8 mouse cellular contexts compared by ENCODE assay signal in genomic region chr15:25622867-25623471, GRCm38 (mm10). TPM values are rescaled to one million over a fixed set of nuclear protein-coding genes. Genes with fewer than 3 reads are reported as not detected.
DNase-seq lines count a peak whose midpoint lies in the region; ATAC-seq and TF ChIP-seq lines count a peak whose summit lies in the region.

No protein-coding gene starts in this region.

- WGBS in embryonic facial prominence, embryonic 11.5 days = under 1% methylated on average over 58 of the region's 61 CpGs
- under 1% methylated on average over 61 of the region's 61 CpGs for WGBS in heart, embryonic 12.5 days
- under 1% methylated on average over 60 of the region's 61 CpGs for WGBS in kidney, embryonic 15.5 days
- whole genome bisulfite sequencing in spleen, adult 2 months = under 1% methylated on average over 61 of the region's 61 CpGs

- TF ChIP-seq POLR2A in spleen, adult 2 months (IDR thresholded peaks at IDR 0.05; ENCODE audit: low read depth, low read length) = no peak

- ATAC-seq in embryonic facial prominence, embryonic 11.5 days (replicated peaks; ENCODE audit: insufficient number of reproducible peaks, low FRiP score, low TSS enrichment, low read depth) = peak; percentile 6; the same call in 1 of the 2 replicates
- ATAC-seq in heart, embryonic 12.5 days (ENCODE audit: insufficient number of reproducible peaks, low FRiP score) = peak; percentile 19
- ATAC-seq in kidney, embryonic 15.5 days (replicated peaks; ENCODE audit: low FRiP score) = peak; percentile 31

- H3K9ac ChIP-seq in embryonic facial prominence, embryonic 11.5 days (replicated peaks; ENCODE audit: low read length) = peak overlapping the region; percentile 90
- peak overlapping the region; percentile 83 for H3K9ac ChIP-seq in heart, embryonic 12.5 days
- peak overlapping the region; percentile 89 for H3K9ac ChIP-seq in kidney, embryonic 15.5 days

- 0 out of 2 replicates have a peak, but pooled peaks cover 4% of the 10 kb centered on the region for H3K4me1 ChIP-seq in embryonic facial prominence, embryonic 11.5 days (ENCODE audit: control insufficient read depth, insufficient read depth, low read length)
- peaks cover 24% of the 10 kb centered on the region for H3K4me1 ChIP-seq in heart, embryonic 12.5 days (replicated peaks)
- H3K4me1 ChIP-seq in kidney, embryonic 15.5 days = peaks cover 44% of the 10 kb centered on the region
- H3K4me1 ChIP-seq in spleen, adult 2 months (ENCODE audit: control insufficient read depth, insufficient read depth, insufficient read length) = no peaks in the 10 kb centered on the region; the same call in 1 of the 2 replicates

- H3K4me3 ChIP-seq in embryonic facial prominence, embryonic 11.5 days (ENCODE audit: low read depth, low read length) = peak overlapping the region; percentile 75
- H3K4me3 ChIP-seq in heart, embryonic 12.5 days = peak overlapping the region; percentile 80
- H3K4me3 ChIP-seq in kidney, embryonic 15.5 days (replicated peaks) = peak overlapping the region; percentile 78
- peak overlapping the region; percentile 76 for H3K4me3 ChIP-seq in spleen, adult 2 months (ENCODE audit: extremely low read depth, insufficient read depth, insufficient read length)

- TF ChIP-seq CTCF in spleen, adult 2 months (IDR thresholded peaks at IDR 0.05; ENCODE audit: extremely low read depth, insufficient read depth, insufficient read length, insufficient replicate concordance) = no peak

- peak overlapping the region; percentile 88 for H3K27ac ChIP-seq in embryonic facial prominence, embryonic 11.5 days (replicated peaks; ENCODE audit: low read depth, low read length)
- peak overlapping the region; percentile 49; the same call in 1 of the 2 replicates for H3K27ac ChIP-seq in heart, embryonic 12.5 days (ENCODE audit: poor library complexity, severe bottlenecking)
- peak overlapping the region; percentile 96 for H3K27ac ChIP-seq in kidney, embryonic 15.5 days
- peak overlapping the region; percentile 40 for H3K27ac ChIP-seq in spleen, adult 2 months (ENCODE audit: insufficient read depth, low read length)

- no peaks in the 10 kb centered on the region for H3K36me3 ChIP-seq in embryonic facial prominence, embryonic 11.5 days (replicated peaks; ENCODE audit: control insufficient read depth, insufficient read depth, low read depth, low read length)
- H3K36me3 ChIP-seq in heart, embryonic 12.5 days = no peaks in the 10 kb centered on the region
- 0 out of 2 replicates have a peak, but pooled peaks cover 1% of the 10 kb centered on the region for H3K36me3 ChIP-seq in kidney, embryonic 15.5 days
- no peaks in the 10 kb centered on the region for H3K36me3 ChIP-seq in spleen, adult 2 months (ENCODE audit: control insufficient read depth, insufficient read depth, low read length)

- no peaks in the 10 kb centered on the region for H3K9me3 ChIP-seq in embryonic facial prominence, embryonic 11.5 days (replicated peaks; ENCODE audit: control insufficient read depth, low read length)
- no peaks in the 10 kb centered on the region for H3K9me3 ChIP-seq in heart, embryonic 12.5 days (replicated peaks)
- no peaks in the 10 kb centered on the region for H3K9me3 ChIP-seq in kidney, embryonic 15.5 days (replicated peaks)

- peak overlapping the region; percentile 75 for H3K4me2 ChIP-seq in embryonic facial prominence, embryonic 11.5 days (ENCODE audit: low read depth, low read length)
- H3K4me2 ChIP-seq in heart, embryonic 12.5 days = peak overlapping the region; percentile 89
- H3K4me2 ChIP-seq in kidney, embryonic 15.5 days = peak overlapping the region; percentile 69

- no peaks in the 10 kb centered on the region for H3K27me3 ChIP-seq in embryonic facial prominence, embryonic 11.5 days (ENCODE audit: control insufficient read depth, insufficient read depth, low read length)
- H3K27me3 ChIP-seq in heart, embryonic 12.5 days (replicated peaks) = no peaks in the 10 kb centered on the region
- no peaks in the 10 kb centered on the region for H3K27me3 ChIP-seq in kidney, embryonic 15.5 days
- peaks cover 10% of the 10 kb centered on the region for H3K27me3 ChIP-seq in spleen, adult 2 months (ENCODE audit: control insufficient read depth, insufficient read depth, low read length)

- peak; percentile 36 for DNase-seq in A20 (ENCODE audit: low read depth, low spot score)
- DNase-seq in adrenal gland, adult 18-20 months (ENCODE audit: low spot score in 2 of 2) = peak; percentile 60 to 67
- DNase-seq in embryonic facial prominence, embryonic 11.5 days (ENCODE audit: low spot score) = peak; percentile 66
- peak; percentile 64 for DNase-seq in lung, postnatal 14 days
- DNase-seq in spleen, adult 2 months (ENCODE audit: low read depth in 1 of 2, low spot score in 2 of 2) = peak in 1 of 2 experiments; percentile 46
- no peak for DNase-seq in frontal cortex, postnatal 36 days (ENCODE audit: low spot score in 2 of 2)

RNA-seq across cellular contexts. Expression of gene Myo10, which starts 0.6 kb away (rescaled TPM):
- 10 to 100 TPM; 79.9 to 80.3 TPM for total RNA-seq in adrenal gland, adult 18-20 months (2021)
- 34.5 and 35.4 TPM in 2 replicates for polyA plus RNA-seq in embryonic facial prominence, embryonic 11.5 days (2014; fragmentation: Nextera tagmentation; extraction: Ambion mirVana)
- polyA plus RNA-seq in heart, embryonic 12.5 days (2016; fragmentation: Nextera tagmentation; extraction: Ambion mirVana) = 14.3 and 19.7 TPM in 2 replicates
- polyA plus RNA-seq in kidney, embryonic 15.5 days (2015; fragmentation: Nextera tagmentation; extraction: Ambion mirVana) = 39.3 and 40.5 TPM in 2 replicates
- 14.1 and 14.6 TPM in 2 replicates for polyA plus RNA-seq in spleen, adult 2 months (2012; rRNA removed)

Comparison
In these comparisons a context has a peak if more than half of its experiments do, and no peak if none do; other contexts are left out.
1. DNase-seq: peak in A20 (single experiment), adrenal gland, adult 18-20 months (2 of 2), embryonic facial prominence, embryonic 11.5 days (single experiment) and lung, postnatal 14 days (single experiment); none in frontal cortex, postnatal 36 days (0 of 2).
2. H3K27ac ChIP-seq: peak in every context shown above with its lines; median percentile 96 in kidney, embryonic 15.5 days; 88 in embryonic facial prominence, embryonic 11.5 days; 49 in heart, embryonic 12.5 days; 40 in spleen, adult 2 months.
3. Peak in every context shown above with its lines, with median percentiles within 50 percentile points of each other: ATAC-seq, H3K4me2 ChIP-seq, H3K4me3 ChIP-seq and H3K9ac ChIP-seq.